Mouse (Mus musculus) kidney, adult 2 months (tissue): ENCODE measurements around the gene Cit. TPM values are rescaled to one million over a fixed set of nuclear protein-coding genes. Genes with fewer than 3 reads are reported as not detected.

ENCODE experiments used
- DNase-seq: peaks from one replicate; pipeline ENCODE4 v3.0.0; 2021
- H3K27ac ChIP-seq: fragments of 200-500 bp; 2 replicates; pipeline ENCODE4 v1.5.1; 2012; ENCODE audit warnings: low read depth, low read length, control low read depth, inconsistent platforms; ENCODE audit not compliant: insufficient read depth
- H3K27me3 ChIP-seq: fragments of 200-500 bp; replicated peaks from 2 replicates; pipeline ENCODE4 v1.6.1; 2012; ENCODE audit warnings: mild to moderate bottlenecking, moderate library complexity, low read length, inconsistent platforms; ENCODE audit not compliant: control insufficient read depth, insufficient read depth
- H3K36me3 ChIP-seq: fragments of 200-500 bp; 2 replicates; pipeline ENCODE4 v1.6.1; 2012; ENCODE audit warnings: mild to moderate bottlenecking, moderate library complexity, low read length, inconsistent platforms; ENCODE audit not compliant: control insufficient read depth, insufficient read depth
- H3K4me1 ChIP-seq: fragments of 200-500 bp; 2 replicates; pipeline ENCODE4 v1.6.1; 2011; ENCODE audit warnings: low read length; ENCODE audit not compliant: control insufficient read depth, insufficient read depth
- H3K4me3 ChIP-seq: fragments of 200-500 bp; 2 replicates; pipeline ENCODE4 v1.5.1; 2011; ENCODE audit warnings: mild to moderate bottlenecking, low read depth, low read length, control low read depth; ENCODE audit not compliant: insufficient read depth
- CTCF ChIP-seq: fragments of 200-500 bp; conservative IDR thresholded peaks from 2 replicates; pipeline ENCODE4 v1.5.1; 2011; ENCODE audit warnings: low read depth, mild to moderate bottlenecking, control low read depth, low read length, moderate library complexity, mixed read lengths; ENCODE audit not compliant: insufficient read depth, insufficient read length
- POLR2A ChIP-seq: fragments of 200-500 bp; IDR thresholded peaks from one replicate; pipeline ENCODE4 v1.6.1; 2011; ENCODE audit warnings: low read depth, low read length, control low read depth
- WGBS: fragments of 180-500 bp; shearing (Covaris S2); methylation state at CpG from one replicate; pipeline ENCODE4 v1.1.7; 2018; 5-methylcytosine and 5-hydroxymethylcytosine counted together
- polyA plus RNA-seq: library from polyadenylated mRNA; depleted of rRNA; stranded (reverse); fragments of >200 nt; gene quantifications from 2 replicates; pipeline ENCODE4 v1.2.3, GENCODE M21; 2012

Gene Cit
- polyA plus RNA-seq, 1 experiment = 4.8 TPM

DNA sequence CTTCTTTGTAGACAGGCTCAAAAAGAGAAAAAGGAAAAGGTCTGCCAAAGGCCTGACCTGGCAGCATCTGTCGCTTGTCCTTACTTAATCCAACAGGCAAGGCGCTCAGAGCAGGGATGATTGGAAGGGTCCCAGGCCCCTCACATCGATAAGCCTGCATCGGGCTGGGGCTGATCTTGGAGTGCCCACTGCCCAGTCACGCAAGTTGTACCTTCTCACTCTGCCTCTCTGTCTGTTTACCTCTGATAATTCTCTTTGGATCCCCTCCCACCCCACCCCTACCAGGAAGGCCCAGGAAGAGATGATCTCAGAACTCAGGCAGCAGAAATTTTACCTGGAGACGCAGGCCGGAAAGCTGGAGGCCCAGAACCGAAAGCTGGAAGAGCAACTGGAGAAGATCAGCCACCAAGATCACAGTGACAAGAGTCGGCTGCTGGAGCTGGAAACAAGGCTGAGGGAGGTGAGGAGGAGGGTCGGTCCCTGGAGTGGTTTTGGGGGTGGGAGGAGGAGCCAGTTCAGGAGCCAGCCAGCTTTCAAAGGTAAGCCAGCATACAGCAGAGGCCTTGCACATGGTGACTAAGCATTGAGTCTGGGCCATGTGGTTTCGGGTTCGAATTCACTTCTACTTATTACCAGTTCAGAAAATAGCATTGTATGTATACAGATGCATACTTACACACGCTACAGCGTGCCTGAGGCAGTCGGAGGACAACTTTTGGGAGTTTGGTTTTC lies 102.7 kb downstream of the Cit start:
- no peaks in the 10 kb centered on the region for H3K36me3 ChIP-seq
- 92% methylated on average over 15 of the region's 15 CpGs for WGBS

DNA sequence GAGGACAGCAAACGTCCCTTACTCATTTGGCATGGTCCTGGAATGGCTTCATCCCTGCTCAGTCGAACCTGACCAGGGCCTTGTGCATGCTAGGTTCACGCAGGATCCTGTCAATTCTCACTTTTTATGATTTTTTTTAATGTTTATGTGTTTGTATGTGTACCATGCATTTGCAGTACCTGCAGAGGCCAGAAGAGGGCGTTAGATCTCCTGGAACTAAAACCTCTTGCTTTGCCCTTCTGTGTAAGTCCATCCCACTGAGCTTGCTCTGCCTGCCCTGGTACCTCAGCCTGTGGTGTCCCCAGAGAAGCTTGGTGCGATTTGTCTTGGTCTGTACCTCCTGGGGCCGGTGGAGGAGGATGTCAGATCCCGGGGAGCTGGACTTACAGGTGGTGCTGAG lies 105.9 kb downstream of the Cit start:
- no peak overlapping the region for H3K27ac ChIP-seq
- DNase-seq = no peak
- 87% methylated on average over 7 of the region's 7 CpGs for WGBS
- H3K4me3 ChIP-seq = no peak overlapping the region
- H3K36me3 ChIP-seq = no peaks in the 10 kb centered on the region; the same call in 1 of the 2 replicates
- TF ChIP-seq CTCF (no peak), POLR2A (no peak)
- H3K4me1 ChIP-seq = no peaks in the 10 kb centered on the region
- no peaks in the 10 kb centered on the region for H3K27me3 ChIP-seq

More for the DNA sequence above, 102.7 kb downstream of the Cit start:
- TF ChIP-seq POLR2A = no peak
- TF ChIP-seq CTCF = no peak
- H3K27me3 ChIP-seq = no peaks in the 10 kb centered on the region
- no peaks in the 10 kb centered on the region for H3K4me1 ChIP-seq
- DNase-seq = no peak
- no peak overlapping the region for H3K4me3 ChIP-seq
- no peak overlapping the region for H3K27ac ChIP-seq

DNA sequence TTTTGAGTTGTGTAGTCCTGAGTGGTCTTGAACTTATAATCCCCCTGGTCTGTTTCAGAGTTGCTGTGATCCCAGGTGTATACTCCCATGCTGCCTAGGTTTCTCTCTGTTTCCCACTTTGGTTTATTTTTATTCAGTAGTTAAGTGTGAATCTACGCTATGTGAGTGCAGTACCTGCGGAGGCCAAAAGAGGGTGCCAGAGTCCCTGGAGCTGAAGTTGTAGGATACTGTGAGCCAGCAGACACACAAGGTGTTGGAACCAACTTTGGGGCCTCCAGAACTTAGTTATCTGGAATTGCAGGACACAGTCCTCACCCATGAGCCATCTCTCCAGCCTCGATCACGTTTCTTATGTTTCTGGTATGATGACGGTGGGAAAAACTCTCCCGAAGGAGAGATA lies 108.1 kb downstream of the Cit start:
- WGBS = 97% methylated on average over 6 of the region's 6 CpGs
- TF ChIP-seq CTCF (peak; percentile 41), POLR2A (no peak)

DNA sequence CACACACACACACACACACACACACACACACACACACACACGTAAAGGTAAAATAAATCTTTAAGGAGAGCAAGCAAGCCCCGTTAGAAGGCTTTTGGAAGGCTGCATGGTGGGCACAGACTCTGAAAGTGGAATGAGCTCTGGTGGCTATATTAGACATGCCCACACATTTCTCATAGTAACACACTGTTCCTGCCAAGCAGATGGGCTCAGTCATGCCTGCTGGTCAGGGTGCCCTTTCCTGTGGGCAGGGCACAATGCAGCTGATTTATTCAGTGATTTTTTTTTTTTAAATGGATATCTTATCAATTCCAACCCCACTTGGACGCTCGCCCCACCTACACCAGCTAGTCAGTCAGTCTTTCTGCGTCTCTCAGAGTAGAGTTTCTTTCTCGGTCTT lies 109.0 kb downstream of the Cit start:
- TF ChIP-seq CTCF = no peak
- TF ChIP-seq POLR2A = no peak
- Histone ChIP-seq H3K4me1 (no peaks in the 10 kb centered on the region), H3K27me3 (no peaks in the 10 kb centered on the region), H3K27ac (no peak overlapping the region), H3K36me3 (no peaks in the 10 kb centered on the region; the same call in 1 of the 2 replicates), H3K4me3 (no peak overlapping the region)
- DNase-seq = no peak
- WGBS = 96% methylated on average over 6 of the region's 6 CpGs

More for the DNA sequence above, 108.1 kb downstream of the Cit start:
- Histone ChIP-seq H3K4me3 (no peak overlapping the region), H3K27me3 (no peaks in the 10 kb centered on the region), H3K27ac (no peak overlapping the region), H3K36me3 (no peaks in the 10 kb centered on the region; the same call in 1 of the 2 replicates), H3K4me1 (no peaks in the 10 kb centered on the region)
- no peak for DNase-seq

DNA sequence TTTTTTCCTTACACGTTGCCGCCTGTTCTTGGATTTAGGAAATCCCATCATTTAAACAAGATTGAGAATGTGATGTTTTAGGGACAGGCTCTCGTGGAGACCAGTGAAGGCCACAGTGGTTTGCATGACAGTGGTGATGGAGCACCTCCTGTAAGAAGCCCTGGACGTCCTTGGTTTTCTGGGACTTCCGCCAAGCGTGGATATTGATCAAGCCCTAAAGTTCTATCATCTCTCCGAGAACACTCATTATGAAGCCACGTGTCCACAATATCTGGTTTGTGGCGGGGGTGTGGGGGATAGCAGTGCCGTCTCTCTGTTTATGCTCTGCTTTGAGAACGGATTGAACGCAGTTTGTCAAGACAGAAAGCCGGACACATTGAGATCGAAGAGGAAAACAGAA lies 109.5 kb downstream of the Cit start:
- 95% methylated on average over 14 of the region's 14 CpGs for WGBS
- no peak for DNase-seq

DNA sequence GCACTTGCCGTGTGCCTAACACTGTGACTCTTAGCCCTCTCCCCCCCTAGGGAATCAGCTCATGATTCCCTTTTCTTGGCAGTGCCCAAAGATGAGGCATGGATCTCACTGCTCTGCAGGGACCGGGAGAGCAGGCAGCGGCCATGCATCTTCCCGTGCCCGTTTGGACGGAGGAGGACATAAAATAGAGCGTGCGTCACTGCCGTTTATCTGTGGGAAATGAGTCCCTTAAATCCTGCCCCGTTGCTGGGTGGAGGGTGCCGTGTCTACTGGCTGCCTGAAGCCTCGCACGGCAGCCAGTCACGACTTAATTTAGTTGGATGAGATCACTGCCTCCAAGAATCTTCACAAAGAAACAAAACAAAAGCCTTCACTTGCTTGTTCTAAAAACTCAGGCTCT lies 110.1 kb downstream of the Cit start:
- Histone ChIP-seq H3K27me3 (no peaks in the 10 kb centered on the region), H3K27ac (no peak overlapping the region), H3K4me1 (no peaks in the 10 kb centered on the region), H3K36me3 (no peaks in the 10 kb centered on the region; the same call in 1 of the 2 replicates), H3K4me3 (no peak overlapping the region)
- DNase-seq = no peak
- 92% methylated on average over 14 of the region's 14 CpGs for WGBS
- TF ChIP-seq CTCF (no peak), POLR2A (no peak)

More for the DNA sequence above, 109.5 kb downstream of the Cit start:
- Histone ChIP-seq H3K27me3 (no peaks in the 10 kb centered on the region), H3K36me3 (no peaks in the 10 kb centered on the region; the same call in 1 of the 2 replicates), H3K4me3 (no peak overlapping the region), H3K27ac (no peak overlapping the region), H3K4me1 (no peaks in the 10 kb centered on the region)
- TF ChIP-seq POLR2A (no peak), CTCF (no peak)

DNA sequence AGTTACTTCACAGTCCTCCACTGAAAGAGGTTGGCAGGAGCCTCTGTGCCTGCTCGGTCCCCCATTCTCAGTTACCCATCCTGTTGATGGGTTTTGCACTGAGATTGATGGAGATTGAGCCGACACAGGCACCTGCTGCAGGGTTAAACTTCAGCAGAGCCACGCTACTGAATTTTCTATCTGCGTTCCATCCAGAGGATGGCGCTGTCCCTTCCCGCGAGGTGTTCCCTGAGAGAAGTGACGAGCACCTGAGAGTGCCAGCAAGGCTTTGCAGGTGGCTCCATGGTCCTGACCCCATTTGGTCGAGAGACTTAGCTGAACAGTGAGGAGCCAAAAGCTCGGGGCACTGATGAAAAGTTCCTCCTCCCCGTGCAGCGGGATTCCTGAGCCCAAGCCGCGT lies 111.0 kb downstream of the Cit start:
- Histone ChIP-seq H3K36me3 (no peaks in the 10 kb centered on the region; the same call in 1 of the 2 replicates), H3K27ac (no peak overlapping the region), H3K27me3 (no peaks in the 10 kb centered on the region), H3K4me1 (no peaks in the 10 kb centered on the region), H3K4me3 (no peak overlapping the region)
- WGBS = 97% methylated on average over 14 of the region's 14 CpGs
- no peak for DNase-seq
- TF ChIP-seq POLR2A (no peak), CTCF (no peak)
